Mouse (Mus musculus) c-Kit-negative CD71-positive TER-119-positive erythroid progenitor cells, embryonic 14.5 days (primary cell): ENCODE measurements around the gene Bora.

Experiments used
- DNase-seq: peaks from one replicate; pipeline ENCODE4 v3.0.0-alpha.2; 2013; ENCODE audit warnings: low read depth, low spot score

The Bora gene

DNA sequence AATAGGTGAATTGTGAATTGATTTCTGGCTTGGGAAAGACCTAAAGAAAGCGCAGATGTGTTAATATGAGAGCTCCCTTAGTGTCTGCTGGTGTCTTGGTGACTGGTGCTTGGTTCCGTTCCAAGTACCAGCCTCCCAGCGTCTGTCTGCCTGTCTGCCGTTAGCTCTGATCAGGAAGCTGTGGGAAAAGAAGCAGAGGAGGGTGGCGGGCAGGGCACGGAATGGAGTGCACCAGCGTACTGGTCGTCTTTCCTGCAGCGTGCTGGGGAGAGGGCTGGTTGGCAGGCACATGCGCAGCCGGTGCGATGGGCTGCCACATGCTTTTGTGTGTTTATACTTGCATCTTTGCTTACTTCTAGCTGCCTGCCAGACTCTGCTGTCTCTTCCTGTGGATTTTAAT is 14.6 kb downstream of the Bora start:
- no peak for DNase-seq

DNA sequence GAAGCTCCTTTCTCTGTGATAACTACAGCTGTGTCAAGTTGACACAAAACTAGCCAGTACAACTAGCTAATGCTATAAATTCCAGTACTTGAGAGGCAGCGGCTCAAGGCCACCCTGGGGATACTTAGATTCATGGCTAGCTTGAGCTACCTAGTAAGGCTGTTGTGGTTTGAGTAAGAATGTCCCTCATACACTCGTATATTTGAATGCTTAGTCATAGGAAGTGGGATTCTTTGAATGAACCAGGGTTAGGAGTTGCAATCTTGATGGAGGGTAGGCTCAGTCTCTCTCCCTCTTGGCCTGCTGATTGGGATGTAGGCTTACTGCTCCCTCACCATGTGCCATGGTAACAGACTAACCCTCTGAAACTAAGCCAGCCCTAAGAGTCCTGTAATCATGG is 17.1 kb downstream of the Bora start:
- DNase-seq = no peak

- no peak for DNase-seq
Observed at GRCm38 (mm10) chr14:99071146-99071545, 25.1 kb downstream of the Bora start.

- DNase-seq = no peak
Observed at GRCm38 (mm10) chr14:99088947-99089346, 42.9 kb downstream of the Bora start.

DNA sequence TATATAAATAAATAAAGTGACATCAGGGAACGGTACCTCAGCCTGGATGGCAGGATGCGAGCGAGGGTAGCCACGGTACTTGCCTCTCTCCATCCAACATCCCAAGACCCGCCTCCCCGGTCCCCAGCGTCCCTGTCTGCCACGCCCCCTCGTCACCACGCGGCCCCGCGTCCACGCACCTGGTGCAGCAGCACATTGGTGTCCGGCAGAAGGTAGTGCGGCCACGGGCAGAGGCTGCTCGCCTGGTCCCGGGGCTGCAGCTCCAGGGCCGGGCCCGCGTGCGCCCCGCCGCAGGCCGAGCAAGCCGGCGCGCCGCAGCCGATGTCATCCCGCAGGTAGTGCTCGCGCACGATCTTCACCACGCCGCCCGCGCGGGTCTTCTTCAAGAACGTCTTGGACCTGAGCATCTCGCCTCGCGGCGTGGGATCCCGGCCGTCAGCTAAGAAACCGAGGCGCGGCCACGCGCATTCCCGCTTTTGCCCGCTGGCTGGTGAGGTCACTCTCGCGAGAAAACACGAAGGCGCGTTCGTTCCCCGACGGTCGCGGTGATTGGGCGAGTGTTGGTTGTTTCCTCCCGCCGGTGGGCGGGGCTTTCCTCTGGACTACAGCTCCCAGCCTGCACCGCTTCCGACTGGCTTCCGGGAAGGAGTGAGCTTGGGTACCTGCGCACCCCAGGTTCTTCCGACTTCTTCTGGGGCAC is 53.4 kb downstream of the Bora start, which contains the start of the genes Pibf1 and Dis3:
Gene Pibf1, plus strand, starts transcription at position 158 of the 700 bp plus-strand sequence.
Gene Dis3, minus strand, starts transcription at position 504 of the 700 bp plus-strand sequence.
- peak; percentile 98 for DNase-seq

DNA sequence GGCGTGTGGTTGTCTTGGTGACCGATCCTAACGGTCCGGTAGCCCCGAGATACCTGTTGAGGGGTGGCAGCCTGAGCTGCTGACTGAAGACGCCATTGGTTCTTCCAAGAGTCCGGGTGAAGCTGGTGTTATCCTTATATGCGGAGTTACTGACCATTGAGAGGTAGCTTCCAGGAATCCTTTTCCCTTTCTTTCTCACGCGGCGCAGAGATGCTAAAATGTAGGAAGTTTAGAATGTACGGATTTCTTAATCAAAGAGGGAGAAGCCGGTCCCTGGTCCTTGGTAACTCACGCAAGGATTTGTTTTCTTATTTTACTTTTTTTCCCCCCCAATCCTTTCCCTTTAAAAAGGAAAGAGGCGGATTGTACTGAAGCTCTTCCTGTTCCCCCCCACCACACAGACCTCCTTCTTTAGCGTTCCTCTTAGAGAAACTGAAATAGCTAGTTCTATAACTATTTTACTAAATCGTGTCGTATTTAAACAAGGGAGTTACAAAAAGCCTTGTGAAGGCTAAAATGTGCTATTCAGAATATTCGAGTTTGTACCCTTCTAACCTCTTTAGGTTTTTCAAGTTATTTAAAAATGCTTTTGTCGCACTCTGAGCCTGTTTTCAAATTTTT is 54.1 kb downstream of the Bora start:
- no peak for DNase-seq

GRCm38 (mm10) chr14:99103050-99103449 is 57.0 kb downstream of the Bora start:
- DNase-seq = no peak

DNA sequence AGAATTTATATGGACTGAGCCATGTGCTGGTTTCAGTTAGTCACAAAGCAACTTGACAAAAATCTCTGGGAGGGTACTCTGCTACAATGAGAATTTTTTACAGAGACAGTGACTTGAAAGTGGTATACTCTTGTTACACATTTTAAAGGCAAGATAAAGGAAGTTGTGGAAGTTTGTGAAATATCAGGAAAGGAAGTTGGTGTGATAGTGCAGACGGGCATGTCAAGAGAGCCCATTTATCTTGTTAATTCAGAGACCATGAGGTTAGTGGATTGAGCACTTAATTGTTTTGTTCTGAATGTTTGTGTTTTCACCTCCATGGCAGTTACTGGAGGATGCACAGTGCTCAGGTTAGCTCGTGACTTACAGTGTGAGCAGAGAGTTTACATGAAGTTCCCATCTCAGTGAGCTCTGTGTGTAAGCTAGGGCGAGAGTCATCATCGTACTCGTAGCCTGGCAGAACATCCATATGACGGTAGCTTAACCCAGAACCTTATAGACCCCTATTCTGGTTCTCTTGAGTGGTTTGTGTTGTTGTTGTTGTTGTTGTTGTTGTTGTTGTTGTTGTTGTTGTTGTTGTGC is 58.6 kb downstream of the Bora start:
- DNase-seq = no peak

DNA sequence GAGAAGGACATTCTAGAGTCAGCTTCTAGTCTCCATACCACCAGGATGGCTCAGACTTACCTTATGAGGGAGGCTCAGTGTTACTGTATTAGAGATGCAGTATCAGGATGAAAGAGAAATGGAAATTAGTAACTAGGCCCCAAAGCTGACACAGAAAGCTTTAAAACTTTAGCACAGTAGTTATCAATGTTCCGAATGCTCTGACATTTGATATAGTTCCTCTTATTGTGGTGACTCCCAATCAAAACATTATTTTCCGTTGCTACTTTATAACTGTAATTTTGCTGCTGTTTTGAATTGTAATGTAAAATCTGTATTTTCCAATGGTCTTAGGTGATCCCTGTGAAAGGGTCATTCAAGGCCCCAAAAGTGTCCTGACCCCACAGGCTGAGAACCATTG is 60.6 kb downstream of the Bora start:
- no peak for DNase-seq

DNA sequence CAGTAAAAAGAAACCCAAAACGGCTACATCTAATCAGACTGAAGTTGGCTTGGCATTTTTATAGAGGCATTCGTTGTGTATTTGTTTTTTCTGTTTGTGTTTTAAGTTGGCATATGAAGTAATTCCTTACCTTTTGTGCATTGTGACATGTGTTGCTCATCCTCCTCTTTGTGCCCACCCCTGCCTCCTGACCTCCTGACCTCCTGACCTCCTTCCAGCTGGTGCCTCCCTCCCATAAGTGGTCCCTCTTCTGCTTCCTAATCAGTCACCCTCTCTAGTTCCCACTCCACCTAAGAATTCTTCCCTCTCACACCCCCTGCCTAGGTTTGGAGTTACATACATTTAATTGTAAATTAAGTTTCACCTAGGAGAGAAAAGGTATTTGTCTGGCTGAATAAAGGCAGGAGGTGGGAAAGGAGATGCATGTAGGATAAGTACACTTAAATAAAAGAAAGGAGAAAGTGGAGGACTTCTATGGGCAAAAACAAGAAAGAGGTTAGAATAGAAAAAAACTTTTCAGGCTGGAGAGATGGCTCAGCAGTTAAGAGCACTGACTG is 61.7 kb downstream of the Bora start:
- DNase-seq = no peak

DNA sequence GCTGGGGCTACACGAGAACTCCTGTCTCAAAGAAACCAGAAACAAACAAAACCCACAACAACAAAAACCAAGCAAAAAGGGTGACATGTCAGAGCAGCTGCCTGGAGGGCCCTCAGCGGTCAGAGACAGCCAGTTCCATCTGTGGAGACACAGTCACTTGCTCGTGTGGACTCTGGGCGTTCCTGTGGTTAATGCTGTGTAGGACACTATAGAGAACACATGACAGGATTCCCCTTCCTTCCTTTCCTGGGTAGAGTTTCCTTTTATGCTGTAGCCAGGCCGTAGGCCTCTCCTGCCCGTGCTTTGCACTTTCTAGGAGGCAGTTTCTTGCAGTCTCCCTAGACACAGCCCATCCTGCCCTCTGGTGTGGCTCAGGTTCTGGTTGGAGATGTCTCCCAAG is 62.7 kb downstream of the Bora start:
- no peak for DNase-seq

DNA sequence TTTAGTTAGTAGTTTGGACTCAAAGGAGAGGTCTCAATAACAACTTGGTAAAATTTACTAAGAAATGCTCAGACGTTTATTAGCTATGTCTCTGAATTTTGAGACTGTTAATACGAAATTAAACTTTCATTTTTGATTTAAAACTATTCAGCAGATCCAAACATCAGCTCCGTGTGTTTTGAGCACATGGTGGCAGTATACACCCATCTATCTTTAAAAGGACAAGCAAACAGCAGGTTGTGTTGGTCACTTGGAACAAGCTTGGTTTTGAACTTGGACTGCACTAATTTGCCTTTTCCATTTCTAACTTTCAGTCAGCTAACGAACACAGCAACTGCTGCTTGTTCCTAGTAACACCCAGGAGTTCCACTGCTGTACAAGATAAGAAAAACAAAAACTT is 71.6 kb downstream of the Bora start:
- no peak for DNase-seq

DNA sequence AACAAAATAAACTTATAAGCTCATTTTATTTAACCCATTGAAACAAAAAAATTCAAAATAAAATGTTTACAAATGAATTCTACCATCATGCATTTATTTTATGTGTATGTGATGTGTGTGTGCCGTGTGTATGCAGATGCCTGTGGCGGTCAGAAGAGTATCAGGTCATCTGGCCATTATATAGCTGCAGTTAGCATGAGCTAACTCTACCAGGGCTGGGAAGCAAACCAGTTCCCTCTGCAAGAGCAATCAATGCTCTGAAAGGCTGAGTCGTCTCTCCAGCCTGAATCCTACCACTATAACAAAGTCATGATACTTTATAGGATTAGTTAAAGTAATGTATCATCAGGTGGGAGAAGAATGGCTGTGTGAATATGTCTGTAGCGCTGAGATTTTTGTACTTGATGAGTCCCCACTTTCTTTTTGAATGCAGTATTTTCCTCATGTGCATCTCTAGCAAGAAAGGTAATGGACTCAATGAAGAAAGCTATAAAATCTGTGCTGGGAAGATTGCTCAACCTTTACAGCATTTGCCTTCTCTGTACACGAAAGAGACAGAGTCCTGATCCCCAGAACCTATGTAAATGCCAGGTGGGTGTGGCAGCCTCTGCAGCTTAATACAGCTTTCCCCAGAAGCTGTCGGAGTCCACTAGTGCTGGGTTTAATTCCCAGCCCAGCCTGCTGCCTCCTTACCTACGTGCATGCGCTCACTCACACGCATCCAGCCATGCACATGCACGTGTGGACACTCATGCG is 75.7 kb downstream of the Bora start:
- DNase-seq = no peak

GRCm38 (mm10) chr14:99124076-99124475 is 78.1 kb downstream of the Bora start:
- DNase-seq = no peak
